Mouse (Mus musculus) heart, embryonic 10.5 days (tissue): ENCODE measurements around the gene Cdc25b. TPM values are rescaled to one million over a fixed set of nuclear protein-coding genes. Genes with fewer than 3 reads are reported as not detected.

Source experiments
- DNase-seq: peaks from one replicate; pipeline ENCODE4 v3.0.0-alpha.2; 2017; ENCODE audit warnings: low spot score
- H3K27ac ChIP-seq: fragments of 300-500 bp; sonication (generic); 2 replicates; pipeline ENCODE4 v1.5.1; 2016; ENCODE audit warnings: mild to moderate bottlenecking
- H3K27me3 ChIP-seq: fragments of 300-500 bp; sonication (generic); 2 replicates; pipeline ENCODE4 v1.6.1; 2016; ENCODE audit warnings: mild to moderate bottlenecking; ENCODE audit not compliant: poor library complexity, insufficient read depth, severe bottlenecking
- H3K36me3 ChIP-seq: fragments of 300-500 bp; sonication (generic); 2 replicates; pipeline ENCODE4 v1.6.1; 2016; ENCODE audit warnings: mild to moderate bottlenecking, moderate library complexity
- H3K4me1 ChIP-seq: fragments of 300-500 bp; sonication (generic); 2 replicates; pipeline ENCODE4 v1.6.1; 2016; ENCODE audit warnings: mild to moderate bottlenecking
- H3K4me3 ChIP-seq: fragments of 300-500 bp; sonication (generic); 2 replicates; pipeline ENCODE4 v1.5.1; 2016; ENCODE audit warnings: mild to moderate bottlenecking, moderate library complexity
- H3K9me3 ChIP-seq: fragments of 300-500 bp; sonication (generic); 2 replicates; pipeline ENCODE4 v1.6.1; 2016; ENCODE audit warnings: mild to moderate bottlenecking, moderate library complexity
- WGBS: fragments of 180-500 bp; shearing (Covaris S2); methylation state at CpG from one replicate; pipeline ENCODE4 v1.1.7; 2016; 5-methylcytosine and 5-hydroxymethylcytosine counted together
- polyA plus RNA-seq: library from polyadenylated mRNA; unstranded; fragments of >200 nt; fragmentation: Nextera tagmentation; extraction: Ambion mirVana; gene quantifications from 2 replicates; pipeline ENCODE4 v1.2.1, GENCODE M21; 2016

The Cdc25b gene
- polyA plus RNA-seq, 1 experiment from 2014 or later, result 27.8 TPM

- Histone ChIP-seq H3K9me3 (no peaks in the 10 kb centered on the region), H3K4me1 (peaks cover 30% of the 10 kb centered on the region), H3K27ac (peak within 1 kb of the TSS; percentile 45; the same call in 1 of the 2 replicates), H3K36me3 (no peaks in the 10 kb centered on the region), H3K27me3 (no peaks in the 10 kb centered on the region), H3K4me3 (no peak within 1 kb of the TSS)
- DNase-seq, result no peak
- 74% methylated on average over 4 of the region's 4 CpGs for WGBS
Observed at GRCm38 (mm10) chr2:131206778-131207177, 20.0 kb downstream of the Cdc25b start, which contains the start of gene Ap5s1. TSS of gene Ap5s1 (plus strand) at chr2:131207078.

- H3K9me3 ChIP-seq, result no peaks in the 10 kb centered on the region
- WGBS, result 95% methylated on average over 2 of the region's 2 CpGs
- no peak for DNase-seq
- no peak overlapping the region for H3K4me3 ChIP-seq
- peaks cover 11% of the 10 kb centered on the region for H3K36me3 ChIP-seq
- H3K27me3 ChIP-seq, result no peaks in the 10 kb centered on the region
- peaks cover 42% of the 10 kb centered on the region for H3K4me1 ChIP-seq
- H3K27ac ChIP-seq, result no peak overlapping the region
Observed at GRCm38 (mm10) chr2:131208356-131208755, 21.6 kb downstream of the Cdc25b start.

- Histone ChIP-seq H3K36me3 (peaks cover 19% of the 10 kb centered on the region), H3K27ac (peak overlapping the region; percentile 93), H3K9me3 (no peaks in the 10 kb centered on the region), H3K27me3 (no peaks in the 10 kb centered on the region), H3K4me3 (peak overlapping the region; percentile 61; the same call in 1 of the 2 replicates), H3K4me1 (peaks cover 51% of the 10 kb centered on the region)
- no peak for DNase-seq
- WGBS, result 75% methylated on average over 4 of the region's 4 CpGs
Observed at GRCm38 (mm10) chr2:131209125-131209795, 22.5 kb downstream of the Cdc25b start.

GRCm38 (mm10) chr2:131209969-131210792, 23.4 kb downstream of the Cdc25b start:
- Histone ChIP-seq H3K4me3 (peak overlapping the region; percentile 61), H3K36me3 (peaks cover 22% of the 10 kb centered on the region), H3K9me3 (no peaks in the 10 kb centered on the region), H3K27ac (peak overlapping the region; percentile 93), H3K4me1 (peaks cover 44% of the 10 kb centered on the region), H3K27me3 (no peaks in the 10 kb centered on the region)
- 1% methylated on average over 50 of the region's 50 CpGs for WGBS
- DNase-seq, result peak; percentile 98

- 64% methylated on average over 9 of the region's 9 CpGs for WGBS
- peak overlapping the region; percentile 61 for H3K4me3 ChIP-seq
- no peaks in the 10 kb centered on the region for H3K9me3 ChIP-seq
- no peaks in the 10 kb centered on the region for H3K27me3 ChIP-seq
- no peak for DNase-seq
- peaks cover 22% of the 10 kb centered on the region for H3K36me3 ChIP-seq
- H3K4me1 ChIP-seq, result peaks cover 38% of the 10 kb centered on the region
- peak overlapping the region; percentile 93 for H3K27ac ChIP-seq
Observed at GRCm38 (mm10) chr2:131211026-131211615, 24.4 kb downstream of the Cdc25b start.

- WGBS, result 72% methylated on average over 7 of the region's 7 CpGs
- DNase-seq, result no peak
- Histone ChIP-seq H3K4me3 (no peak overlapping the region), H3K9me3 (no peaks in the 10 kb centered on the region), H3K36me3 (peaks cover 22% of the 10 kb centered on the region), H3K27me3 (no peaks in the 10 kb centered on the region), H3K4me1 (peaks cover 38% of the 10 kb centered on the region), H3K27ac (peak overlapping the region; percentile 71; the same call in 1 of the 2 replicates)
Observed at GRCm38 (mm10) chr2:131213773-131214172, 27.0 kb downstream of the Cdc25b start.

GRCm38 (mm10) chr2:131215941-131216858, 29.5 kb downstream of the Cdc25b start:
- Histone ChIP-seq H3K4me1 (peaks cover 24% of the 10 kb centered on the region), H3K27me3 (no peaks in the 10 kb centered on the region), H3K9me3 (no peaks in the 10 kb centered on the region), H3K36me3 (peaks cover 22% of the 10 kb centered on the region), H3K27ac (peak overlapping the region; percentile 10; the same call in 1 of the 2 replicates), H3K4me3 (no peak overlapping the region)
- DNase-seq, result no peak
- 81% methylated on average over 7 of the region's 7 CpGs for WGBS

- no peaks in the 10 kb centered on the region for H3K27me3 ChIP-seq
- 67% methylated on average over 4 of the region's 4 CpGs for WGBS
- DNase-seq, result no peak
- H3K4me1 ChIP-seq, result peaks cover 10% of the 10 kb centered on the region
- H3K27ac ChIP-seq, result no peak overlapping the region
- H3K9me3 ChIP-seq, result no peaks in the 10 kb centered on the region
- no peaks in the 10 kb centered on the region for H3K36me3 ChIP-seq
- no peak overlapping the region for H3K4me3 ChIP-seq
Observed at GRCm38 (mm10) chr2:131220030-131220429, 33.3 kb downstream of the Cdc25b start.

GRCm38 (mm10) chr2:131221853-131222515, 35.2 kb downstream of the Cdc25b start:
- Histone ChIP-seq H3K27me3 (no peaks in the 10 kb centered on the region), H3K4me1 (peaks cover 10% of the 10 kb centered on the region), H3K4me3 (no peak overlapping the region), H3K36me3 (no peaks in the 10 kb centered on the region), H3K27ac (no peak overlapping the region), H3K9me3 (no peaks in the 10 kb centered on the region)
- DNase-seq, result no peak
- WGBS, result 61% methylated on average over 3 of the region's 3 CpGs

GRCm38 (mm10) chr2:131222562-131222961, 35.8 kb downstream of the Cdc25b start:
- no peak for DNase-seq
- no peak overlapping the region for H3K4me3 ChIP-seq
- H3K4me1 ChIP-seq, result peaks cover 10% of the 10 kb centered on the region
- 23% methylated on average over 5 of the region's 5 CpGs for WGBS
- peak overlapping the region; percentile 69 for H3K27ac ChIP-seq
- H3K36me3 ChIP-seq, result no peaks in the 10 kb centered on the region
- no peaks in the 10 kb centered on the region for H3K27me3 ChIP-seq
- no peaks in the 10 kb centered on the region for H3K9me3 ChIP-seq

GRCm38 (mm10) chr2:131223569-131223968, 36.8 kb downstream of the Cdc25b start:
- peak; percentile 90 for DNase-seq

GRCm38 (mm10) chr2:131225178-131225577, 38.4 kb downstream of the Cdc25b start:
- no peak overlapping the region for H3K4me3 ChIP-seq
- no peak for DNase-seq
- peaks cover 10% of the 10 kb centered on the region for H3K4me1 ChIP-seq
- no peak overlapping the region for H3K27ac ChIP-seq
- no peaks in the 10 kb centered on the region for H3K36me3 ChIP-seq
- H3K9me3 ChIP-seq, result no peaks in the 10 kb centered on the region
- WGBS, result 85% methylated on average over 6 of the region's 6 CpGs
- H3K27me3 ChIP-seq, result no peaks in the 10 kb centered on the region

More at GRCm38 (mm10) chr2:131223569-131223968, 36.8 kb downstream of the Cdc25b start:
- 52% methylated on average over 1 of the region's 1 CpGs for WGBS
- no peak overlapping the region for H3K4me3 ChIP-seq
- peaks cover 10% of the 10 kb centered on the region for H3K4me1 ChIP-seq
- no peaks in the 10 kb centered on the region for H3K27me3 ChIP-seq
- no peaks in the 10 kb centered on the region for H3K9me3 ChIP-seq
- no peak overlapping the region for H3K27ac ChIP-seq
- no peaks in the 10 kb centered on the region for H3K36me3 ChIP-seq
